Mouse (Mus musculus) liver (tissue): ENCODE results near the gene Gm20422.
A peak's percentile ranks its signal among the peaks of the same experiment; 100 is the strongest.

Source experiments
- DNase-seq: peaks from one replicate; pipeline ENCODE4 v3.0.0-alpha.2; 2020; ENCODE audit warnings: mixed read lengths

Gm20422 gene

GRCm38 (mm10) chr8:69774503-69775148 is at the start of gene Gm20422:
TSS of gene Gm20422 (minus strand) at chr8:69774886.
- DNase-seq: peak; percentile 94

- DNase-seq: peak; percentile 82
Observed at GRCm38 (mm10) chr8:69822386-69823191, 47.9 kb upstream of the Gm20422 start, which contains the start of gene Lpar2. TSS of gene Lpar2 (plus strand) at chr8:69822429.

GRCm38 (mm10) chr8:69821971-69822385 is 47.3 kb upstream of the Gm20422 start:
- peak; percentile 55 for DNase-seq

- no peak for DNase-seq
Observed at GRCm38 (mm10) chr8:69820466-69820865, 45.8 kb upstream of the Gm20422 start.

- no peak for DNase-seq
Observed at GRCm38 (mm10) chr8:69815396-69815795, 40.7 kb upstream of the Gm20422 start.

GRCm38 (mm10) chr8:69814881-69815280 is 40.2 kb upstream of the Gm20422 start:
- DNase-seq: no peak

- DNase-seq: no peak
Observed at GRCm38 (mm10) chr8:69809820-69810219, 35.1 kb upstream of the Gm20422 start.

GRCm38 (mm10) chr8:69808864-69809403 is 34.2 kb upstream of the Gm20422 start:
- no peak for DNase-seq

GRCm38 (mm10) chr8:69808094-69808863 is 33.6 kb upstream of the Gm20422 start, which contains the start of gene Gmip:
TSS of gene Gmip (plus strand) at chr8:69808679.
- peak; percentile 87 for DNase-seq

- DNase-seq: no peak
Observed at GRCm38 (mm10) chr8:69807236-69807635, 32.5 kb upstream of the Gm20422 start.

GRCm38 (mm10) chr8:69805491-69805890 is 30.8 kb upstream of the Gm20422 start:
- no peak for DNase-seq

GRCm38 (mm10) chr8:69805086-69805485 is 30.4 kb upstream of the Gm20422 start:
- no peak for DNase-seq

GRCm38 (mm10) chr8:69804537-69804936 is 29.9 kb upstream of the Gm20422 start:
- no peak for DNase-seq

GRCm38 (mm10) chr8:69803366-69803765 is 28.7 kb upstream of the Gm20422 start:
- DNase-seq: no peak

- DNase-seq: no peak
Observed at GRCm38 (mm10) chr8:69802216-69802615, 27.5 kb upstream of the Gm20422 start.

- DNase-seq: no peak
Observed at GRCm38 (mm10) chr8:69801796-69802195, 27.1 kb upstream of the Gm20422 start.

- no peak for DNase-seq
Observed at GRCm38 (mm10) chr8:69799946-69800345, 25.3 kb upstream of the Gm20422 start.

- DNase-seq: no peak
Observed at GRCm38 (mm10) chr8:69799261-69799660, 24.6 kb upstream of the Gm20422 start.

- DNase-seq: no peak
Observed at GRCm38 (mm10) chr8:69797661-69798060, 23.0 kb upstream of the Gm20422 start.

- no peak for DNase-seq
Observed at GRCm38 (mm10) chr8:69796721-69797345, 22.1 kb upstream of the Gm20422 start.

GRCm38 (mm10) chr8:69794901-69795300 is 20.2 kb upstream of the Gm20422 start:
- DNase-seq: no peak

GRCm38 (mm10) chr8:69794096-69794495 is 19.4 kb upstream of the Gm20422 start:
- DNase-seq: no peak
